Mouse (Mus musculus) kidney, postnatal 4 days (tissue): ENCODE data around the gene Tmem247.

Experiments
- DNase-seq, 2 experiments: peaks; one replicate each; pipeline ENCODE4 v3.0.0; 2021; ENCODE audit warnings: mixed read lengths in 2 of 2

Tmem247 gene

GRCm38 (mm10) chr17:86964502-86964901 is 47.4 kb downstream of the Tmem247 start:
- peak; percentile 78 to 88 for DNase-seq

- DNase-seq: no peak
Measured at GRCm38 (mm10) chr17:86965121-86965520, 48.0 kb downstream of the Tmem247 start.

GRCm38 (mm10) chr17:86966040-86966439 is 48.9 kb downstream of the Tmem247 start:
- DNase-seq: no peak

- no peak for DNase-seq
Measured at GRCm38 (mm10) chr17:86967048-86967447, 49.9 kb downstream of the Tmem247 start.

GRCm38 (mm10) chr17:86967536-86968525 is 50.7 kb downstream of the Tmem247 start:
- DNase-seq: no peak

- no peak for DNase-seq
Measured at GRCm38 (mm10) chr17:86968581-86968980, 51.4 kb downstream of the Tmem247 start.

GRCm38 (mm10) chr17:86969582-86969981 is 52.4 kb downstream of the Tmem247 start:
- DNase-seq: no peak

GRCm38 (mm10) chr17:86970026-86970750 is 53.0 kb downstream of the Tmem247 start:
- no peak for DNase-seq

GRCm38 (mm10) chr17:86971036-86971435 is 53.9 kb downstream of the Tmem247 start:
- DNase-seq: no peak

GRCm38 (mm10) chr17:86971860-86972259 is 54.7 kb downstream of the Tmem247 start:
- no peak for DNase-seq
